Mouse (Mus musculus) hematopoietic stem cell, adult 5-6 weeks (primary cell): ENCODE measurements around the gene Magi2. TPM values are rescaled to one million over a fixed set of nuclear protein-coding genes. Genes with fewer than 3 reads are reported as not detected.

ENCODE experiments used
- ATAC-seq, 2 experiments: fragments of 125-278 bp in 1 of 2; replicated peaks in 1 of 2; 2 replicates each; pipeline ENCODE4 v1.8.0; 2016 to 2017; ENCODE audit warnings: inconsistent platforms in 2 of 2, mild to moderate bottlenecking in 2 of 2, moderate number of reproducible peaks in 2 of 2, low read depth in 1 of 2, moderate TSS enrichment in 1 of 2; ENCODE audit not compliant: low FRiP score in 2 of 2, poor library complexity in 2 of 2, severe bottlenecking in 2 of 2, insufficient read depth in 1 of 2, low TSS enrichment in 1 of 2
- total RNA-seq: library from RNA; stranded (forward); fragments of 172-1452, 232-1000 nt; gene quantifications from 2 replicates; pipeline ENCODE4 v1.2.3, GENCODE M21; 2017

Gene Magi2
- total RNA-seq, 1 experiment from 2014 or later = 1.8 TPM

- no peak for ATAC-seq
These were observed 1098.5 kb downstream of the Magi2 start for GRCm38 (mm10) chr5:20325290-20325689.

GRCm38 (mm10) chr5:20328901-20329300 lies 1102.1 kb downstream of the Magi2 start:
- ATAC-seq = no peak

- ATAC-seq = no peak
These were observed 1103.2 kb downstream of the Magi2 start for GRCm38 (mm10) chr5:20330025-20330424.

DNA sequence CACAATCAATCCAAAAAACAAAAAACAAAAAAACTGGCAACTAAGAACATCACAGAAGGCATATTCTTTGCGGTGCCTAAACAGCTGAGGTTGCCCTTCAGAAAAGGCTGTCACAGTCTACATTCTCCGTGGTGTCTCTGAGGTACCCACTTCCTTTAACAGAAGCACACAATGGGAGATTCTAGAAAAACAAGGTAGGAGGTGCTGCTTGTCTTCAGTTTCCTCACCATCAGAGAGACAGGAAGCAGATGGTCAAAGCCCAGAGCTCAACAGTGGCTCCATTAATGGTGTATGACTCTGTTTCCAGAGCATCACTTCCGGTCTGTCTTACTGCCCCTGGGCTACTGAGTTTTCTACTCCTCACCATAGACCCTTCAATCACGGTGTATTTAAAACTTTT lies 1105.7 kb downstream of the Magi2 start:
- ATAC-seq = peak; percentile 97

- ATAC-seq = peak; percentile 43 to 68; a peak in 3 of 4 replicates
These were observed 1107.7 kb downstream of the Magi2 start for GRCm38 (mm10) chr5:20334549-20334948.

DNA sequence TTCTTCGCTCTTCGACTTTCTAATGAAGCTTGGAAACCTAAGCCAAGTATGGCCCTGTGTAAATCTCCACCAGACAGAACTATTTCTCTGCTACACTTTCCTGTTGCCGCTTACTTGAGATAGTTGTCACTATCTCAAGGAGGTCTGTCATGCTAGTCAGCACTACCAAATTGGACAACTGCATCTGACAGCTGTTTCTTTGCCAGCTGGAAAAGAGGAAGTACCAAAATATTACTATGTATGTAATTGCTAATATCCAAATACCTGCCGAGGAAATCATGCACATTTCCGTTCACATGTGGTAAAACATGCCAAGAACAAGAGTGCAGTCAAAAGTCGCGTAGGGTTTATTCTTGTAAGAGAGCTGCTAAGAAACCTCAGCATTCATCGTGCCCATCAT lies 1126.1 kb downstream of the Magi2 start:
- ATAC-seq = peak; percentile 71 to 78

- peak; percentile 79 to 80 for ATAC-seq
These were observed 1131.6 kb downstream of the Magi2 start for GRCm38 (mm10) chr5:20358437-20358836.

- ATAC-seq = no peak
These were observed 1132.2 kb downstream of the Magi2 start for GRCm38 (mm10) chr5:20359021-20359420.

DNA sequence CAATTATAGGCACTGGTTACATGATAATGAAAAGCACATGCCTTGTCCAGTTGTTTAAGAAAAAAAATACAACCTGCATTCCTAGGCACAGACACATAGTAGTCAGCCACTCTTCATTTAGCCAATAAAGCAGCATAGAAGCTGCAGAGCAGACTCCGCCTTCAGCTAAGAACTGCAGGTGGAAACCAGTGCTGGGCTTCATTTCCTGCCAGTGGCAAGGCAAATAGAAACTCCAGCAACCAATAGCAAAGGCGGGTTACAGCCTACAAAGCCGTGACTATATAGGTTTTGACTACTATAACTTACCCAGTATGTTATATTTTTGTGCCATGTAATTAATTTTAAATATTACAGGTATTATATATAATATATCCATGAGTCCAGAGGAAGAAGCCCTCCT lies 1135.3 kb downstream of the Magi2 start:
- ATAC-seq = peak; percentile 51 to 71; a peak in 3 of 4 replicates

DNA sequence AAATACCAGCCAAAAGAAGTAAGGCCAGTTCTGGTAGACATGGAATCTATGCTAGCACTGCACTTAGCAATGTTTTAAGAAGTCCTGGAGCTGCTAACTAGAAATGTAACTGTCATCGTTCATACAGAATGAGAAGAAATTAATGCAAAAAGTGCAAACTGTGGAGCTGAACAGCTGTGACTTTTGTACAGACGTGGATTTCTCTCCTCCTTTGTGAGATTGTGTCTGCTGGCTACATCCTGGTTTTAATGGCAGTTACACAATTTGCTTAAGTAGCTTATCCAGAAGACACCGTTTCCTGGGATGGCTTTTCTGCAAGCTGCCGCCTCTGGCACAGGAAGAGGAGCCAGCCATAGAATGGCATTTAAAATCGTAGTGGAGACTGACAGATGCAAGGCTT lies 1136.4 kb downstream of the Magi2 start:
- ATAC-seq = no peak

DNA sequence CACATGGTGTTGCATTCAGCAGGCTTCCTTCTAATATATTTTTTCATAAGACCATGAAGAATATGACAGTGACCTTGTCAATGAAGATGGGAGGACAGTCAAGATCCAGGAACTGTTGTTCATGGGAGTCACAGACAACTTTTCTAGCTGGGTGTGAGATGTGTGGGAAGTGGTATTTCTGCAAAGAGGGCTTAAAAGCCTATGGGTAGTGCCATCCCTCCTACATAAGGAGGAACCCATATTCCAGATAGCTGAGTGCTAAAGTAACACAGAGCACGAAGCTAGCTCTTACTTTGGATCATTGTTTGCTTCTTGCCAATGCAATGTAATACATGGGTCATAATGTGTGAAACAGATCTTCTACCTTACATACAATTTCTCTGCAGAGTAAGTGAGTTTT lies 1146.8 kb downstream of the Magi2 start:
- ATAC-seq = no peak

DNA sequence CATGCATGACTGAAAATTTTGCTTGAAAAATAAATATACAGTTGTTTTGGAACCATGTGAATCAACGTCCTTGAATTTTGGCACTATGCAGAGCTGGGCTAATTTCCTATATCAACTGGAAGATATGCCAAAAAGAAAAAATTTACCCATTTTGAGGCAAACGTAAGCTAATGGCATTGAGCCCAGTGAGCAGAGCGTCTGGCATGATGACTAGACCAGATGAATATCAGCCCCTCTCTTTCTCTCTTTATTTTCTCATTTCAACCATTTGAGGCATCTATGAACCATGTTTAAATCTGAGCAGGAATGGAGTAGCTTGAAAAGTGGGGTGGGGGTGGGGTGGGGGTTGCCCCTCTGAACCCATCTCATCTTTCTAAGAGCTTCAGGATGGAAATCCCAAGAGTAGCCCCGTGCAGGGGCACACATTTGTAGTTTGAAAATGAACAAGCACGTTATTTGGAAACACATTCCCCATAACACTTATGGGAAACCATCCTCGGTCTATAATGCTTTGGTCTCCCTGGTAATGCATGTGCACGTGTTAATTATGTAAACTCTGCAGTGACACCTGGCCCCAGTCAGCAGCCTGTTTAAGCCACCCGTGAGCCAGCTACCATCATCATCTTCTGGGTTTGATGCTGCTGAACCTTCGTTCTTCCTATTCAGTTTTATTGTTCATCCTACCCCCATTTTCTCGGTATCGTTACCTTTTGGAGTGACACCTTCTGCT lies 1151.4 kb downstream of the Magi2 start:
- ATAC-seq = no peak

GRCm38 (mm10) chr5:20404533-20404932 lies 1177.7 kb downstream of the Magi2 start:
- ATAC-seq = no peak

DNA sequence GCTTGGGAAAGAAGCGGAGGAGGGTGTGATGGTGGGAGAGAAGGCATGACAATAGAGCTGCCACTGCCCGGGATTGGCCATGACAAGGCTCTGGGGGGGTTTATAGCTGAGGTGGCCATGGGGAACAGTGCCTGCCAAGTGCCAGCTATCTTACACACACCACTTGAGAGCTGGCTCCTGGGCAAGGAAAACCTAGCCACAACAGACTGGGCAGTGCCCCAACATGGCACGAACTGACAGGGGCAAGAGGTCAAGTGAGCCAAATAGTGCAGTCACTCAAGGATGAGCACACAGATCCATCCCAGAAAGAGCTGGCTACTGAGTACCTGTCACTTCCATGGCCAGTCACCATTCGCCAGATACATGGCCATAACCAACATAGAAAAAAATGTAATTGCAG lies 1179.8 kb downstream of the Magi2 start:
- no peak for ATAC-seq

DNA sequence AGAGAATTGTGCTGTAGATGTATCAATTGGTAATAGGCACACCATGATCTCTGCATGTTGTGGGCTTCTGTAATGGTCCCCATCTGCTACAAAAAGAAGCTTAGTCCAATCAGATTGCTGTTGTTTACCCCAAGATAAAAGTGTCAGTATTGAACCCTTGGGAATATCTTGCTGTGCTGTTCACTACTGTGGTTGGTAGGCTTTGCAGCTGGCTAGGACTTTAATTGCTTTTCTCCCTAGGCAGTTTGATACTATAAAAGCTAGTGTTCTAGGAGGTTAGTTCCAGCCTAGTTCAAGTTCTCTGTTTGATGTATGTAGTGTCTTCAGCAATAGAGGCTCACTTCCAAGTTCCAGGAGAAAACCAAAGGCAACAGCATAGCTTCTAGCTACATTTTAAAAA lies 1188.5 kb downstream of the Magi2 start:
- ATAC-seq = no peak

GRCm38 (mm10) chr5:20417348-20417747 lies 1190.5 kb downstream of the Magi2 start:
- no peak for ATAC-seq

DNA sequence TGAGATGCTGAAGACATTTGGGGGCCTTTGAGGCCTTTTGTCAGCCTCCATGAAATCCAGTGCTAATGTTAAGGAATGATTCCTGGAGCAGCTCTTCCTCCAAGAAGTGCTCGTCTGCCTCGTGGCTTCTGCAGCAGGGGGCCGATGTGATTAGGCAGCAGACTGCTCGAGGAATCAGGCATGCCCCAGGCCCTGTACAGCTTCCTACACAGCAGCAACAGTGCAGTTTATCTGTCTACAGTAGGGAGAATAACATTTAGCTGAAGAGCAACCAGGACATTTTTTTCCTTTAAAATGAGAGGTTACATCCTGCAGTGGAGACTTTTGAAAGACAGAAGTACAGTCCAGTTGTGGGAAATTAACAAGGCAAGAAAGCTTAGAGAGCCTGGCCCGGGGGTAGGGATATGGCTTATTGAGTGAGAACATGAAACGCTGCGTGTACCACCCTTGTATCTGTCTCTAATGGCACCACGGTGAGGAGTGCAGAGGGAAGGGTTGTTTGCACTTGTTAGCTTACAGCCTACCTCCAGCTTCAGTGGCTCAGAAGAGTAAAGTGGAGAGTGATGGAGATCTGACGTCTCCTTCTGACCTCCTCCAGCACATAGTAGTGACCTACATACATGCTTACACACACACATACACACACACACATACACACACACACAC lies 1205.4 kb downstream of the Magi2 start:
- no peak for ATAC-seq

GRCm38 (mm10) chr5:20446471-20447174 lies 1219.8 kb downstream of the Magi2 start:
- no peak for ATAC-seq
